Mouse (Mus musculus) spleen, adult 2 months (tissue): ENCODE data around the gene Olfr518. TPM values are rescaled to one million over a fixed set of nuclear protein-coding genes. Genes with fewer than 3 reads are reported as not detected.

Experiments used
- DNase-seq, 2 experiments: peaks; one replicate each; pipeline versions ENCODE4 v3.0.0 to v3.0.0-alpha.2; 2012 to 2021; ENCODE audit warnings: low spot score in 2 of 2, low read depth in 1 of 2
- H3K27ac ChIP-seq: fragments of 200-500 bp; 2 replicates; pipeline ENCODE4 v1.5.1; 2012; ENCODE audit warnings: low read length, inconsistent platforms; ENCODE audit not compliant: insufficient read depth
- H3K27me3 ChIP-seq: fragments of 200-500 bp; 2 replicates; pipeline ENCODE4 v1.6.1; 2012; ENCODE audit warnings: mild to moderate bottlenecking, moderate library complexity, low read length, inconsistent platforms; ENCODE audit not compliant: control insufficient read depth, insufficient read depth
- H3K36me3 ChIP-seq: fragments of 200-500 bp; 2 replicates; pipeline ENCODE4 v1.6.1; 2012; ENCODE audit warnings: mild to moderate bottlenecking, low read length, inconsistent platforms; ENCODE audit not compliant: control insufficient read depth, insufficient read depth
- H3K4me1 ChIP-seq: fragments of 200-500 bp; 2 replicates; pipeline ENCODE4 v1.6.1; 2011; ENCODE audit warnings: inconsistent platforms; ENCODE audit not compliant: control insufficient read depth, insufficient read depth, insufficient read length
- H3K4me3 ChIP-seq: fragments of 200-500 bp; 2 replicates; pipeline ENCODE4 v1.5.1; 2011; ENCODE audit warnings: mild to moderate bottlenecking, inconsistent platforms; ENCODE audit not compliant: insufficient read depth, insufficient read length; ENCODE audit errors: extremely low read depth
- CTCF ChIP-seq: fragments of 200-500 bp; IDR thresholded peaks from 2 replicates; pipeline ENCODE4 v1.5.1; 2011; ENCODE audit warnings: mild to moderate bottlenecking, inconsistent platforms; ENCODE audit not compliant: insufficient read depth, insufficient read length, insufficient replicate concordance; ENCODE audit errors: extremely low read depth
- POLR2A ChIP-seq: fragments of 200-500 bp; IDR thresholded peaks from 2 replicates; pipeline ENCODE4 v1.6.1; 2011; ENCODE audit warnings: low read depth, low read length, inconsistent platforms
- WGBS: fragments of 180-500 bp; shearing (Covaris S2); methylation state at CpG from one replicate; pipeline ENCODE4 v1.1.7; 2018; 5-methylcytosine and 5-hydroxymethylcytosine counted together
- polyA plus RNA-seq: library from polyadenylated mRNA; depleted of rRNA; stranded (reverse); fragments of >200 nt; gene quantifications from 2 replicates; pipeline ENCODE4 v1.2.3, GENCODE M21; 2012; rRNA removed

Olfr518 gene
- polyA plus RNA-seq, 1 experiment: not detected

DNA sequence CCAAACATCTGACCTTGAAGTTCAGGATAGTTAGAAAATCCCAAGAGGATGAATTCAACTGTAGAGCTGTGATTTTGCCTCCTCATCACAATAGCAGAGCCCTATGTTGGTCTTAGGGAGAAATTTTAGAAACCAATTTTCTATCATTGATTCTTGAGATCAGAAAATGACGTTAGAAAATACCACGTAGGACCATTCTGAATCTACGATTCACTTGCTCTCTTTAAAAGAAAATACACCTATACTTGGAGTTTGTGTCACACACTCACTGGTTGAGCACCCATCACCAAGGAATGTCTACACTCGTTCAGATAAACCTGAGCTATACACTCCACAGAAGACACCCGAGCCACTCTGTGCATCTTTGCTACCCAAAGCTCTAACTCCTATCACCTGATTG lies 9.5 kb upstream of the Olfr518 start, which contains the start of gene Olfr519:
TSS of gene Olfr519 (minus strand) at position 101 of the 400 bp plus-strand sequence.
- Histone ChIP-seq H3K36me3 (no peaks in the 10 kb centered on the region), H3K27ac (no peak within 1 kb of the TSS), H3K27me3 (no peaks in the 10 kb centered on the region), H3K4me1 (no peaks in the 10 kb centered on the region), H3K4me3 (no peak within 1 kb of the TSS)
- no peak for DNase-seq
- WGBS: 87% methylated on average over 5 of the region's 5 CpGs
- no peak for TF ChIP-seq CTCF
- TF ChIP-seq POLR2A: no peak

GRCm38 (mm10) chr7:108872279-108872678 lies 12.5 kb downstream of the Olfr518 start, which contains the start of gene Olfr517:
Gene Olfr517 (minus strand): TSS chr7:108872379.
- Histone ChIP-seq H3K4me1 (no peaks in the 10 kb centered on the region), H3K27me3 (no peaks in the 10 kb centered on the region), H3K4me3 (no peak within 1 kb of the TSS), H3K27ac (no peak within 1 kb of the TSS), H3K36me3 (no peaks in the 10 kb centered on the region)
- TF ChIP-seq CTCF (no peak), POLR2A (no peak)
- DNase-seq: no peak
- 43% methylated on average over 2 of the region's 2 CpGs for WGBS

DNA sequence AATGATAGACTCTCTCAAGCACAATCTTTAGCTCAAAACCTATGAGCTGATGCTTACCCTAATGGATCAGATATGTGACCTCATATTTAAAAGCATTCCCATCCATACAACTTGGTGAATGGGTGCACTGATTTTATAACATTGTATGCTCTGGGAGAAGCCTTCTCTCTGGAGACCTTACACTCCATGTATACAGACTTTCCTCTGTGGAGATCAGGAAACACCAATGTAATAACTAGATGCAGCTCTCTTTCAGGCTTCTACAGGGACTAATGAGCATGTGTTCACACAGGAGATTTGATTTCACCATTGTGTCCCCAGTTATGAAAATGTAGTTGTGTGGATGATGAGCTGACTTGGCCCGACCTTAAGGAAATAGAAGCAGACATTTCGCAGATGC lies 34.4 kb downstream of the Olfr518 start, which contains the start of gene Olfr516:
TSS of gene Olfr516 (minus strand) at position 101 of the 400 bp plus-strand sequence.
- no peak for TF ChIP-seq CTCF
- no peak for TF ChIP-seq POLR2A
- no peak for DNase-seq
- WGBS: 90% methylated on average over 2 of the region's 2 CpGs
- Histone ChIP-seq H3K27me3 (no peaks in the 10 kb centered on the region), H3K27ac (no peak within 1 kb of the TSS), H3K4me1 (no peaks in the 10 kb centered on the region), H3K36me3 (no peaks in the 10 kb centered on the region), H3K4me3 (no peak within 1 kb of the TSS)

Other genes starting within 250 kb of the Olfr518 start
- not detected in 2 replicates for gene Olfr509, start 233.1 kb downstream of the Olfr518 start, polyA plus RNA-seq
- gene Olfr510, start 218.6 kb downstream of the Olfr518 start, polyA plus RNA-seq: not detected in 2 replicates
- gene Olfr512, start 171.7 kb downstream of the Olfr518 start, polyA plus RNA-seq: not detected in 2 replicates
- not detected in 2 replicates for gene Olfr513, start 134.0 kb downstream of the Olfr518 start, polyA plus RNA-seq
- gene Olfr514, start 59.0 kb downstream of the Olfr518 start, polyA plus RNA-seq: not detected in 2 replicates
- gene Olfr516, start 34.5 kb downstream of the Olfr518 start, polyA plus RNA-seq: not detected in 2 replicates
- not detected in 2 replicates for gene Olfr517, start 12.6 kb downstream of the Olfr518 start, polyA plus RNA-seq
- not detected in 2 replicates for gene Olfr519, start 9.4 kb upstream of the Olfr518 start, polyA plus RNA-seq
- 0.26 and 0.43 TPM in 2 replicates for gene Nlrp10, start 45.2 kb upstream of the Olfr518 start, polyA plus RNA-seq
- 142 and 206 TPM in 2 replicates for gene Eif3f, start 49.4 kb upstream of the Olfr518 start, polyA plus RNA-seq
- gene Tub, start 65.3 kb upstream of the Olfr518 start, polyA plus RNA-seq: 0.19 and 0.34 TPM in 2 replicates
- gene Ric3, start 198.3 kb upstream of the Olfr518 start, polyA plus RNA-seq: 0.19 and 0.21 TPM in 2 replicates